Comparison of ENCODE assay signal across 34 mouse cellular contexts in genomic region chr5:119815247-119815646, GRCm38 (mm10). TPM values are rescaled to one million over a fixed set of nuclear protein-coding genes. Genes with fewer than 3 reads are reported as not detected.
DNase-seq lines count a peak whose midpoint lies in the region; ATAC-seq and TF ChIP-seq lines count a peak whose summit lies in the region.
"Had no signal": no experiment of that assay in that cellular context is flagged by ENCODE, and none has a peak within 500 bp of the region (broad histone marks: within the 10 kb centered on the region; RNA-seq: fewer than 3 reads in every experiment).

No protein-coding gene starts in this region.

- 58% methylated on average over 1 of the region's 1 CpGs for WGBS in intestine, postnatal 0 days
- 62% methylated on average over 1 of the region's 1 CpGs for WGBS in intestine, embryonic 15.5 days
- 58% methylated on average over 1 of the region's 1 CpGs for WGBS in lung, embryonic 14.5 days

- no peak for DNase-seq in lung, embryonic 14.5 days
- no peak for DNase-seq in lung, postnatal 14 days
- DNase-seq in ES-E14 (ENCODE audit: low read depth, low spot score), result no peak
- DNase-seq in c-Kit-positive CD71-positive TER-119-positive erythroid progenitor cells, embryonic 14.5 days (ENCODE audit: low spot score), result peak; percentile 3
- no peak for DNase-seq in right cerebral cortex, adult 18-20 months
- DNase-seq in B cell, adult 2 months, result no peak
- DNase-seq: adrenal gland, postnatal 10 days; cerebellum, adult 8-10 months; cerebellum, postnatal 36 days; embryo, embryonic 11 days; heart, postnatal 14 days; kidney, adult 8-10 months; kidney, postnatal 25 days; liver; lung, postnatal 36 days; midbrain, embryonic 14.5 days; thymus, adult 2 months; thymus, postnatal 4 days had no signal

- ATAC-seq in intestine, postnatal 0 days, result no peak
- no peak for ATAC-seq in intestine, embryonic 15.5 days
- ATAC-seq in lung, embryonic 14.5 days (ENCODE audit: insufficient read depth), result no peak
- ATAC-seq: activated CD4-positive, CD25-positive, alpha-beta regulatory T cell, adult 4 months; forebrain, embryonic 13.5 days had no signal

- no peaks in the 10 kb centered on the region for H3K4me1 ChIP-seq in intestine, postnatal 0 days (replicated peaks; ENCODE audit: control insufficient read depth, insufficient read depth, low read length)
- H3K4me1 ChIP-seq in intestine, embryonic 15.5 days (replicated peaks), result no peaks in the 10 kb centered on the region
- H3K4me1 ChIP-seq in lung, embryonic 14.5 days (ENCODE audit: insufficient read depth), result peaks cover 5% of the 10 kb centered on the region; the same call in 1 of the 2 replicates
- no peaks in the 10 kb centered on the region for H3K4me1 ChIP-seq in ES-E14 (ENCODE audit: control insufficient read depth in 2 of 2, insufficient read depth in 2 of 2, low read length in 2 of 2, poor library complexity in 1 of 2)
- H3K4me1 ChIP-seq: embryonic facial prominence, embryonic 13.5 days; forebrain, embryonic 13.5 days; hindbrain, embryonic 12.5 days; megakaryocyte, embryonic 14.5 days; neural tube, embryonic 12.5 days had no signal

- no peak overlapping the region for H3K9ac ChIP-seq in intestine, postnatal 0 days (ENCODE audit: low read depth, low read length)
- no peak overlapping the region for H3K9ac ChIP-seq in intestine, embryonic 15.5 days
- H3K9ac ChIP-seq in lung, embryonic 14.5 days, result no peak overlapping the region
- no peak overlapping the region for H3K9ac ChIP-seq in ES-E14 (ENCODE audit: insufficient read depth, low read depth, low read length, poor library complexity, severe bottlenecking)
- H3K9ac ChIP-seq: embryonic facial prominence, embryonic 13.5 days; forebrain, embryonic 13.5 days; heart, embryonic 12.5 days; hindbrain, embryonic 12.5 days; neural tube, embryonic 12.5 days had no signal

- TF ChIP-seq CTCF in intestine, postnatal 0 days (IDR thresholded peaks at IDR 0.05; ENCODE audit: low read depth), result peak; percentile 29
- peak; percentile 47 for TF ChIP-seq CTCF in lung, embryonic 14.5 days (IDR thresholded peaks at IDR 0.05; ENCODE audit: low read depth)

- H3K4me3 ChIP-seq in intestine, postnatal 0 days (ENCODE audit: low read depth, low read length), result no peak overlapping the region
- no peak overlapping the region for H3K4me3 ChIP-seq in intestine, embryonic 15.5 days (replicated peaks)
- no peak overlapping the region for H3K4me3 ChIP-seq in lung, embryonic 14.5 days (ENCODE audit: low read depth, low read length)
- no peak overlapping the region for H3K4me3 ChIP-seq in ES-E14 (ENCODE audit: insufficient read depth in 1 of 2, low read depth in 1 of 2, low read length in 2 of 2, poor library complexity in 1 of 2, severe bottlenecking in 1 of 2)
- H3K4me3 ChIP-seq: embryonic facial prominence, embryonic 13.5 days; erythroblast, embryonic 14.5 days; forebrain, embryonic 13.5 days; heart, embryonic 12.5 days; hindbrain, embryonic 12.5 days; limb, embryonic 10.5 days; megakaryocyte, embryonic 14.5 days; neural tube, embryonic 12.5 days had no signal

- in situ Hi-C loops in ES-E14 (cut with MboI; ENCODE audit: low sequenced_read_pairs in 2 of 2, unreplicated experiment in 2 of 2), result loop anchor here in 1 of 2 experiments (10.0 kb wide), 1 partner anchor 270 kb away; no protein-coding TSS in a partner anchor

- no peak overlapping the region for H3K27ac ChIP-seq in intestine, postnatal 0 days (ENCODE audit: low read depth, low read length)
- H3K27ac ChIP-seq in intestine, embryonic 15.5 days, result no peak overlapping the region
- H3K27ac ChIP-seq in lung, embryonic 14.5 days (ENCODE audit: low read depth), result no peak overlapping the region
- no peak overlapping the region for H3K27ac ChIP-seq in ES-E14 (ENCODE audit: insufficient read depth, low read depth, low read length, poor library complexity, severe bottlenecking)
- H3K27ac ChIP-seq: embryonic facial prominence, embryonic 13.5 days; forebrain, embryonic 13.5 days; hindbrain, embryonic 12.5 days; limb, embryonic 10.5 days; neural tube, embryonic 12.5 days had no signal

- peaks cover 5% of the 10 kb centered on the region; the same call in 1 of the 2 replicates for H3K9me3 ChIP-seq in intestine, postnatal 0 days (ENCODE audit: control insufficient read depth)
- H3K9me3 ChIP-seq in intestine, embryonic 15.5 days, result no peaks in the 10 kb centered on the region
- no peaks in the 10 kb centered on the region for H3K9me3 ChIP-seq in lung, embryonic 14.5 days (ENCODE audit: low read depth, low read length)
- H3K9me3 ChIP-seq in ES-E14 (ENCODE audit: control insufficient read depth, insufficient read depth, low read depth, low read length), result no peaks in the 10 kb centered on the region
- H3K9me3 ChIP-seq: embryonic facial prominence, embryonic 13.5 days; forebrain, embryonic 13.5 days; heart, embryonic 12.5 days; limb, embryonic 10.5 days had no signal

- peaks cover 40% of the 10 kb centered on the region; the same call in 1 of the 2 replicates for H3K27me3 ChIP-seq in intestine, postnatal 0 days (replicated peaks; ENCODE audit: control insufficient read depth, insufficient read depth, low read length)
- H3K27me3 ChIP-seq in intestine, embryonic 15.5 days (replicated peaks), result peaks cover 46% of the 10 kb centered on the region
- 0 out of 2 replicates have a peak, but pooled peaks cover 3% of the 10 kb centered on the region for H3K27me3 ChIP-seq in lung, embryonic 14.5 days (ENCODE audit: insufficient read depth, low read length)
- H3K27me3 ChIP-seq: CH12.LX; heart, embryonic 12.5 days had no signal

- no peak overlapping the region for H3K4me2 ChIP-seq in intestine, postnatal 0 days (replicated peaks; ENCODE audit: low read depth)
- H3K4me2 ChIP-seq in intestine, embryonic 15.5 days (replicated peaks), result no peak overlapping the region
- H3K4me2 ChIP-seq in lung, embryonic 14.5 days, result no peak overlapping the region
- H3K4me2 ChIP-seq: embryonic facial prominence, embryonic 13.5 days; forebrain, embryonic 13.5 days; heart, embryonic 12.5 days; hindbrain, embryonic 12.5 days; neural tube, embryonic 12.5 days had no signal

- no peaks in the 10 kb centered on the region for H3K36me3 ChIP-seq in intestine, postnatal 0 days (ENCODE audit: control insufficient read depth, insufficient read depth)
- H3K36me3 ChIP-seq in intestine, embryonic 15.5 days, result no peaks in the 10 kb centered on the region
- H3K36me3 ChIP-seq in lung, embryonic 14.5 days (ENCODE audit: insufficient read depth), result 0 out of 2 replicates have a peak, but pooled peaks cover 3% of the 10 kb centered on the region
- no peaks in the 10 kb centered on the region for H3K36me3 ChIP-seq in ES-E14 (ENCODE audit: control insufficient read depth, insufficient read depth, low read length, poor library complexity, severe bottlenecking)
- H3K36me3 ChIP-seq: embryonic facial prominence, embryonic 13.5 days; heart, embryonic 12.5 days; hindbrain, embryonic 12.5 days; neural tube, embryonic 12.5 days had no signal

TF ChIP-seq in ES-E14, 5 proteins besides CTCF, POLR2A, EP300 and RAD21:
- TF ChIP-seq MAFK (IDR thresholded peaks at IDR 0.05; ENCODE audit: insufficient read depth, low read depth, low read length) (peak; percentile 89), CHD2 (IDR thresholded peaks at IDR 0.05; ENCODE audit: low read depth, low read length) (no peak), ZC3H11A (IDR thresholded peaks at IDR 0.05; ENCODE audit: borderline replicate concordance, low read depth, low read length) (no peak)

RNA-seq across cellular contexts. Expression of gene Tbx5, which starts 17.2 kb away (rescaled TPM):
- polyA plus RNA-seq in intestine, postnatal 0 days (2015; fragmentation: Nextera tagmentation; extraction: Ambion mirVana), result not detected in 2 replicates
- polyA plus RNA-seq in intestine, embryonic 15.5 days (2015; fragmentation: Nextera tagmentation; extraction: Ambion mirVana), result 0.13 TPM in 1 of 2 replicates, not detected in the other
- 57.7 and 59.4 TPM in 2 replicates for polyA plus RNA-seq in lung, embryonic 14.5 days (2014; fragmentation: Nextera tagmentation; extraction: Ambion mirVana)
- not detected in 2 replicates for total RNA-seq in ES-E14 (2012; rRNA removed)
- total RNA-seq: CH12.LX; granulocyte monocyte progenitor cell, adult 5-6 weeks; layer of hippocampus, postnatal 10 days had no signal
- polyA plus RNA-seq: activated CD4-positive, CD25-positive, alpha-beta regulatory T cell, adult 4 months; erythroblast, embryonic 14.5 days; liver, embryonic 16.5 days; neural tube, embryonic 12.5 days; small intestine, adult 2 months had no signal

Comparison
In these comparisons a context has a peak if more than half of its experiments do, and no peak if none do; other contexts are left out.
1. RNA of gene Tbx5, which starts 17.2 kb away (polyA plus RNA-seq): 57.7 to 59.4 TPM in lung, embryonic 14.5 days; 0.13 TPM in intestine, embryonic 15.5 days and not detected in intestine, postnatal 0 days; every median in the first group is over 10 times any median in the second.